Mouse (Mus musculus) hindbrain, embryonic 16.5 days (tissue): Measurements from ENCODE around the gene Zcchc17. TPM values are rescaled to one million over a fixed set of nuclear protein-coding genes. Genes with fewer than 3 reads are reported as not detected.

Source experiments
- ATAC-seq: fragments of 200-750 bp; cut with Nextera tagmentation; 2 replicates; pipeline ENCODE4 v1.8.0; 2017; ENCODE audit warnings: moderate TSS enrichment, moderate library complexity
- H3K27ac ChIP-seq: fragments of 300-500 bp; sonication (generic); 2 replicates; pipeline ENCODE4 v1.5.1; 2014; ENCODE audit warnings: low read depth, mild to moderate bottlenecking, control low read depth, low read length, moderate library complexity
- H3K27me3 ChIP-seq: fragments of 300-500 bp; sonication (generic); replicated peaks from 2 replicates; pipeline ENCODE4 v1.6.1; 2014; ENCODE audit warnings: low read length; ENCODE audit not compliant: control insufficient read depth, insufficient read depth
- H3K36me3 ChIP-seq: fragments of 300-500 bp; sonication (generic); 2 replicates; pipeline ENCODE4 v1.6.1; 2014; ENCODE audit warnings: mild to moderate bottlenecking, low read length, moderate library complexity, mixed read lengths; ENCODE audit not compliant: control insufficient read depth, insufficient read depth
- H3K4me1 ChIP-seq: fragments of 300-500 bp; sonication (generic); 2 replicates; pipeline ENCODE4 v1.6.1; 2014; ENCODE audit warnings: low read depth, low read length; ENCODE audit not compliant: control insufficient read depth, insufficient read depth
- H3K4me2 ChIP-seq: fragments of 300-500 bp; sonication (generic); 2 replicates; pipeline ENCODE4 v1.6.1; 2014; ENCODE audit warnings: mild to moderate bottlenecking, low read length, control low read depth, moderate library complexity
- H3K4me3 ChIP-seq: fragments of 300-500 bp; sonication (generic); 2 replicates; pipeline ENCODE4 v1.5.1; 2014; ENCODE audit warnings: mild to moderate bottlenecking, low read length, control low read depth, moderate library complexity
- H3K9ac ChIP-seq: fragments of 300-500 bp; sonication (generic); 2 replicates; pipeline ENCODE4 v1.6.1; 2014; ENCODE audit warnings: low read depth, mild to moderate bottlenecking, control low read depth, low read length, moderate library complexity
- H3K9me3 ChIP-seq: fragments of 300-500 bp; sonication (generic); 2 replicates; pipeline ENCODE4 v1.6.1; 2014; ENCODE audit warnings: mild to moderate bottlenecking, low read length, moderate library complexity; ENCODE audit not compliant: control insufficient read depth
- WGBS: fragments of 180-500 bp; shearing (Covaris S2); extraction: QIAGEN DNeasy Blood & Tissue Kit; methylation state at CpG from one replicate; pipeline ENCODE4 v1.1.7; 2014; 5-methylcytosine and 5-hydroxymethylcytosine counted together
- polyA plus RNA-seq: library from polyadenylated mRNA; unstranded; fragments of >200 nt; fragmentation: Nextera tagmentation; extraction: Ambion mirVana; gene quantifications from 2 replicates; pipeline ENCODE4 v1.2.1, GENCODE M21; 2015

Gene Zcchc17
- polyA plus RNA-seq, result 81.0 and 85.4 TPM in 2 replicates

GRCm38 (mm10) chr4:130359486-130360237 lies at the start of gene Zcchc17, which contains the start of gene Snrnp40:
Gene Zcchc17, minus strand, starts transcription at chr4:130359943.
Gene Snrnp40, plus strand, starts transcription at chr4:130360132.
- ATAC-seq, result peak; percentile 99
- Histone ChIP-seq H3K36me3 (peaks cover 5% of the 10 kb centered on the region; the same call in 1 of the 2 replicates), H3K4me2 (peak within 1 kb of the TSS; percentile 81), H3K9me3 (no peaks in the 10 kb centered on the region), H3K27ac (peak within 1 kb of the TSS; percentile 90), H3K9ac (peak within 1 kb of the TSS; percentile 97), H3K4me3 (peak within 1 kb of the TSS; percentile 92), H3K27me3 (no peaks in the 10 kb centered on the region), H3K4me1 (peaks cover 17% of the 10 kb centered on the region)
- under 1% methylated on average over 47 of the region's 49 CpGs for WGBS

- no peaks in the 10 kb centered on the region for H3K4me1 ChIP-seq
- 50% methylated on average over 3 of the region's 3 CpGs for WGBS
- no peaks in the 10 kb centered on the region for H3K27me3 ChIP-seq
- ATAC-seq, result no peak
- H3K9ac ChIP-seq, result no peak overlapping the region
- no peak overlapping the region for H3K27ac ChIP-seq
- H3K9me3 ChIP-seq, result no peaks in the 10 kb centered on the region
- peaks cover 14% of the 10 kb centered on the region for H3K36me3 ChIP-seq
- no peak overlapping the region for H3K4me3 ChIP-seq
- H3K4me2 ChIP-seq, result no peak overlapping the region
Observed at GRCm38 (mm10) chr4:130391265-130391664, 31.5 kb upstream of the Zcchc17 start.

DNA sequence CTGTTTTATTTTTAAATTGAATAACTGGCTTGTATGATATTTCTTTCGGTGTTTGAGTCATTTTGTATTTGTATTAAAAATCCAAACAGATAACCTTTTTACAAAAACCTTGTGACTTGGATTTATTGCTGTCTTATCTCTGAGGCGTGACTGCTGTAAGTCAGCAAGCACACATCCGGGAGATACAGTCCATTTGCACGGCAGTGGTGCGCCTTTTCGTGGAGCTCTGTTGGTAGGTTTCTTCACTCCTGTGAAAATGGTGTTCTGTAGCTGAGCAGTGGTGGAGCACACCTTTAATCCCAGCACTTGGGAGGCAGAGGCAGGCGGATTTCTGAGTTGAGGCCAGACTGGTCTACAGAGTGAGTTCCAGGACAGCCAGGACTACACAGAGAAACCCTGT lies 30.2 kb upstream of the Zcchc17 start:
- Histone ChIP-seq H3K36me3 (peaks cover 14% of the 10 kb centered on the region), H3K4me1 (no peaks in the 10 kb centered on the region), H3K27ac (no peak overlapping the region), H3K9me3 (no peaks in the 10 kb centered on the region), H3K4me2 (no peak overlapping the region), H3K9ac (no peak overlapping the region), H3K4me3 (no peak overlapping the region), H3K27me3 (no peaks in the 10 kb centered on the region)
- no peak for ATAC-seq
- 88% methylated on average over 7 of the region's 7 CpGs for WGBS

DNA sequence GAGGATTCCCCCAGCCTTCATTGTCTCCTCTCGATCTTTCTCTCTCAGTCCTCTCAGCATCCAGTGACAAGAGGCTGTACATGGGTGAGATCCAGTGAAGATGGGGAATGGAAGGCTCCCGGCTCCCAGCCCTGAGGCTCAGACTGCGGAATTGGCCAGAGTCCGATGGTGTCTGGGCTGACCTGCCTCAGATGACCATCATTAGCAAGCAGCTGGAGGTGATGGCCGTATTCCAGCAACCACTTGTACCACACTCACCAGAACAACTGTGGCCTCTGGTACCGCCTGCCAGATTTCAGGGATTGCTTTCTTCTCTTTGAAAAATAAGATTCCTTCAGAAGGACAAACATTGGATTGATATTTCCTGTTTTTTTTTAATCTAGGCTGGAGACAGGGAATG lies 29.8 kb upstream of the Zcchc17 start:
- no peak overlapping the region for H3K4me2 ChIP-seq
- peaks cover 18% of the 10 kb centered on the region for H3K36me3 ChIP-seq
- ATAC-seq, result no peak
- no peak overlapping the region for H3K4me3 ChIP-seq
- H3K27ac ChIP-seq, result no peak overlapping the region
- 54% methylated on average over 6 of the region's 6 CpGs for WGBS
- no peaks in the 10 kb centered on the region for H3K27me3 ChIP-seq
- H3K9me3 ChIP-seq, result no peaks in the 10 kb centered on the region
- H3K9ac ChIP-seq, result no peak overlapping the region
- no peaks in the 10 kb centered on the region for H3K4me1 ChIP-seq

- Histone ChIP-seq H3K4me1 (no peaks in the 10 kb centered on the region), H3K4me3 (no peak overlapping the region), H3K9ac (no peak overlapping the region), H3K4me2 (no peak overlapping the region), H3K36me3 (peaks cover 30% of the 10 kb centered on the region), H3K9me3 (no peaks in the 10 kb centered on the region), H3K27me3 (no peaks in the 10 kb centered on the region), H3K27ac (no peak overlapping the region)
- WGBS, result 64% methylated on average over 3 of the region's 3 CpGs
- ATAC-seq, result no peak
Observed at GRCm38 (mm10) chr4:130387256-130387655, 27.5 kb upstream of the Zcchc17 start.

- Histone ChIP-seq H3K4me3 (no peak overlapping the region), H3K9ac (no peak overlapping the region), H3K9me3 (no peaks in the 10 kb centered on the region), H3K27me3 (no peaks in the 10 kb centered on the region), H3K27ac (no peak overlapping the region), H3K4me1 (no peaks in the 10 kb centered on the region), H3K4me2 (no peak overlapping the region), H3K36me3 (peaks cover 36% of the 10 kb centered on the region)
- 89% methylated on average over 2 of the region's 2 CpGs for WGBS
- ATAC-seq, result no peak
Observed at GRCm38 (mm10) chr4:130380418-130380817, 20.7 kb upstream of the Zcchc17 start.

- Histone ChIP-seq H3K9me3 (no peaks in the 10 kb centered on the region), H3K36me3 (peaks cover 35% of the 10 kb centered on the region), H3K4me1 (no peaks in the 10 kb centered on the region), H3K4me3 (no peak overlapping the region), H3K4me2 (no peak overlapping the region), H3K27me3 (no peaks in the 10 kb centered on the region), H3K9ac (no peak overlapping the region), H3K27ac (no peak overlapping the region)
- ATAC-seq, result no peak
- 96% methylated on average over 2 of the region's 2 CpGs for WGBS
Observed at GRCm38 (mm10) chr4:130379181-130379580, 19.4 kb upstream of the Zcchc17 start.

DNA sequence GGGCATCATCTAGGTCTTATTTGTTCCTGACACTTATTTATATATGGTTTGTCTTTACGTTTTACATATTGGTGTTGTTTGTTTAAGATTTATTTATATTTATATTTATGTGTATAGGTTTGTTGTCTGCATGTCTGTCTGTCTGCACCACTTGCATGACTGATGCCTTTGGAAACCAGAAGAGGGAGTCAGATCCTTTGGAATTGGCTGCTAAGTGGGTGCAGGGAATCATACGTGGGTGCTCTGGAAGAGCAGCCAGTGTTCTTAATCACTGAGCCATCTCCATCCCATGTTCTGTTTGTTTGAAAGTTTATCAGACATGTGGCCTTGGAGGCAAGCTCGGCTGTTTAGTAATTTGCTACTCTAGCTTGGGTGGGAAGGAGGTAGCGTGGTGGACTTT lies 17.8 kb upstream of the Zcchc17 start:
- no peak for ATAC-seq
- no peak overlapping the region for H3K9ac ChIP-seq
- H3K4me1 ChIP-seq, result no peaks in the 10 kb centered on the region
- no peak overlapping the region for H3K4me3 ChIP-seq
- H3K9me3 ChIP-seq, result no peaks in the 10 kb centered on the region
- H3K27ac ChIP-seq, result no peak overlapping the region
- H3K4me2 ChIP-seq, result no peak overlapping the region
- peaks cover 28% of the 10 kb centered on the region for H3K36me3 ChIP-seq
- 87% methylated on average over 4 of the region's 4 CpGs for WGBS
- no peaks in the 10 kb centered on the region for H3K27me3 ChIP-seq

DNA sequence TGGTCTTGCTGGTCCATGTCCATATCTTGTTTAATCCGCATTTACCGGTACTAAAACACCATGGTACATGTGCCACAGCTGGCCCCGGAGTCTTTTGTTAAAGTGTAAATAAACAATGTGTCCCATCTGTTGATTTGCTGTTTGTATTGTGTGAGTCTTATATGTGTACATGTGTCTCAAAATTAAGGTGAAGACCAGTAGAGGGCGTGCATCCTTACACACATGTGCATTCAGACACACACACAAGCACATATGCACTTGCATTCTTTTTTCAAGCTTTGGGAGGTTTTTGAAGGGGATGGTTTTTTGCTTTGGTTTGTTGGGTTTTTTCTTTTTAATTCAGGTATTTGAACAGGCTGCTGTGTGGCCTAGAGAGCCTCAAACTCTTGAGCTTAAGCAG lies 16.9 kb upstream of the Zcchc17 start:
- H3K9me3 ChIP-seq, result no peaks in the 10 kb centered on the region
- peaks cover 29% of the 10 kb centered on the region for H3K36me3 ChIP-seq
- no peaks in the 10 kb centered on the region for H3K27me3 ChIP-seq
- no peak overlapping the region for H3K4me3 ChIP-seq
- no peak overlapping the region for H3K27ac ChIP-seq
- 92% methylated on average over 4 of the region's 4 CpGs for WGBS
- H3K4me1 ChIP-seq, result no peaks in the 10 kb centered on the region
- no peak for ATAC-seq
- no peak overlapping the region for H3K4me2 ChIP-seq
- H3K9ac ChIP-seq, result no peak overlapping the region
